Mouse (Mus musculus) thymus, adult 2 months (tissue): Measurements from ENCODE around the gene Kirrel3.

Experiments
- CTCF ChIP-seq: fragments of 200-500 bp; IDR thresholded peaks from 2 replicates; pipeline ENCODE4 v1.5.1; 2012; ENCODE audit warnings: mild to moderate bottlenecking, control low read depth, low read length, moderate library complexity, borderline replicate concordance; ENCODE audit not compliant: control insufficient read depth, poor library complexity, insufficient read depth; ENCODE audit errors: extremely low read depth
- POLR2A ChIP-seq: fragments of 200-500 bp; IDR thresholded peaks from 2 replicates; pipeline ENCODE4 v1.6.1; 2012; ENCODE audit warnings: mild to moderate bottlenecking, low read length, control low read depth, moderate library complexity; ENCODE audit not compliant: control insufficient read depth, poor library complexity, insufficient read depth; ENCODE audit errors: extremely low read depth

GRCm38 (mm10) chr9:34824358-34825088, 338.8 kb downstream of the Kirrel3 start:
- TF ChIP-seq POLR2A: no peak
- no peak for TF ChIP-seq CTCF
